Mouse (Mus musculus): Measurements from ENCODE around the gene Atad5.

GRCm38 (mm10) chr11:80171884-80172283 is 82.7 kb downstream of the Atad5 start:
- no peak for TF ChIP-seq CTCF (IDR thresholded peaks at IDR 0.05; ENCODE audit: borderline replicate concordance, insufficient read depth, low read length)
- TF ChIP-seq POLR2A (IDR thresholded peaks at IDR 0.05; ENCODE audit: low read depth, low read length) = no peak
